Mouse (Mus musculus) ovary, adult 2 months (tissue): ENCODE results near the gene Olfr1122. TPM values are rescaled to one million over a fixed set of nuclear protein-coding genes. Genes with fewer than 3 reads are reported as not detected.

Experiments used
- polyA plus RNA-seq: library from polyadenylated mRNA; depleted of rRNA; stranded (reverse); fragments of >200 nt; gene quantifications from 2 replicates; pipeline ENCODE4 v1.2.3, GENCODE M21; 2012; rRNA removed

Gene Olfr1122
- not detected in 2 replicates for polyA plus RNA-seq

DNA sequence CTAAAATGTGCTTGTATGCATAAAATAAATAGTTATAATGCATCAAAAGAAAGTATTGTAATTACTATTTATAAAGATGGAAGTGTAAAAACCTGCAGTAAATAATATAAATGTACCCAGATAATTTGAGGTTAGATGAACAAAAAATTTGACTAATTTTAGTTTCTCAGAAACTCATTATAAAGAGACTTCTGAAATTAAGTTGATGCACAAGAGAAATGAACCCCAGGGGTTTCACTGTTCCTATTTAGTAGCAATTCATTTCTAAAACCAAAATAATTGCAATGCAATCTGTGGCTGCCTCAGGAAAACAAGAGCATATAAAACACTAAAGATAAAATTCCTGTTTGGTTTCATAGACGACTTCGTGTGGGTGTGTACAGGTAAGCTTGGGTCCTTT, at the start of gene Olfr1122:
Olfr1122 (plus strand) TSS at position 301 of the 400 bp plus-strand sequence.

DNA sequence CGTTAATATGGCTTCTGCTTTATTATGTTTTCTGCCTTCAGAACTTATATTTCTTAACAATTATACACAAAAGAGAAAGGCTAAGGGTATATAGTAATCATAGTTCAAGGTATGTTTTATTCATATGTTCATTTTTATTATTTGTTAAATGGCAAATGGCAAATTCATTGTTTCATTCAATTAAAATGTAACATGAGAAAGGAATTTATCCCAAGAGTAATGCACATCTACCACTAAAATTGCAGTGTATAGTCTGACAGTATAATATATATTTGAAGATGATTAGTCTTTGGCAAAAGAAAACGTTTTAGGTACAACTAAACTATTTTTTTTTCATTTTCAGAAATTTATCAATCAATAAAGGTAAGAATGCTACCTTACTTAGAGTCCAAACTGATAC, 31.1 kb upstream of the Olfr1122 start, which contains the start of gene Olfr1120:
Olfr1120 (plus strand) TSS at position 301 of the 400 bp plus-strand sequence.

DNA sequence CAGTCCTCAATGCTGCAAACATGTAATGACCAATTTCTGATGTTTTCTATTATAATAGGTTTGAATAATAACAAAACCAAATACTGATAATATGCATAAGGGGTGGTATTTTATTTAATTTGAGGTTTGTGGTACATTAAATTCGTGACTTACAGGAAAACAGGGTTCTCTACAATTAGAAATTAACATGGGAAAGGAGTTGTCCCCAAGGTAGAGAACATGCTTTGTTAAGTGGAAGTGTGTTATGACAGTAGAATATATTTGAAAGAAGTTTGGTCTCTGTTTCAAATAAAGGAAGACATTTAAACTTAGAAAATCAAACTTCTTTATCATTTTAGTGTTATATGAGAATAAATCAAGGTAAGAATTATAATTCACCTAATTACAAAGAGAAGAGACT, 16.1 kb upstream of the Olfr1122 start, which contains the start of gene Olfr1121:
Olfr1121 (plus strand) TSS at position 301 of the 400 bp plus-strand sequence.

DNA sequence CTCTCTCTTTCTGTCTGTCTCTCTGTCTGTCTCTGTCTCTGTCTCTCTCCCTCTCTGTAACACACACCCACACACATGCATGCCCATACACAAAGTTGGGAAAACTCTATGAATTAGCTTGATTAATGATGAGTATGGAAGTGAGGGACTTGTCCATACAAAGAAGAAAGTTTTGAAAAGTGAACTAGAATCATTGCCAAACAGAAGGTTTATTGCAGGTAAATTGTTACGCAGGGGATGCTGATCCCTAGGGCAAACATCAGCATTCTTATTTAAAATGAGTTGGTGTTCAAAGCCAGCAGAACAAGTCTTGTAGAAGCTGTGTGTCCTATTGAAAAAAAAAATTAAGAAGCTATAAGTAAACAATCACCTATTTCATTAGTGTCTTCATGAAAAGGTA, 30.7 kb downstream of the Olfr1122 start, which contains the start of gene Olfr1123:
Olfr1123 (plus strand) TSS at position 301 of the 400 bp plus-strand sequence.

DNA sequence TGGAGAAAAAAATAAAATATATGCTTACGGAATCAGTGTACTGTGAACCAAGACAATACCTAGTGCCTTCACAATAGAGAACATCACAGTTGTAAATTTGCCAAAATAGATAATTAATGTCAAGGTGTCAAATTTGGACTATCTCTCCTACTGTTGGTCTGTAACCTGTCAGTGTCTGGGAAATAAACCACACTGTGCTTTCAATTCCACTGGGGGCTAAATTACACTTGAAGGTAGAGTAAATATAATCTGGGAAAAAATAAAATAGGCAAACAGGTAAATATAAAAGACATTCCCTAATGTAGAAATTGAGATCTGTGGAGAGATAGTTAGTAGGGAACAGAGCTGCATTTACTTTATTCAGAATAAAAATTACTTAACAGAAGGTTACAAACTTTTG, 44.3 kb downstream of the Olfr1122 start, which contains the start of gene Olfr1124:
Olfr1124 (plus strand) TSS at position 301 of the 400 bp plus-strand sequence.

Other genes with a start within 250 kb of the Olfr1122 start
- not detected in 2 replicates for gene Olfr1110, start 245.5 kb upstream of the Olfr1122 start, polyA plus RNA-seq
- not detected in 2 replicates for gene Olfr1111, start 233.2 kb upstream of the Olfr1122 start, polyA plus RNA-seq
- gene Olfr1112, start 198.1 kb upstream of the Olfr1122 start, polyA plus RNA-seq = not detected in 2 replicates
- not detected in 2 replicates for gene Olfr1113, start 176.9 kb upstream of the Olfr1122 start, polyA plus RNA-seq
- gene Olfr1115, start 137.8 kb upstream of the Olfr1122 start, polyA plus RNA-seq = not detected in 2 replicates
- gene Olfr1116, start 118.3 kb upstream of the Olfr1122 start, polyA plus RNA-seq = not detected in 2 replicates
- gene Olfr1118, start 78.3 kb upstream of the Olfr1122 start, polyA plus RNA-seq = not detected in 2 replicates
- gene Olfr1120, start 31.0 kb upstream of the Olfr1122 start, polyA plus RNA-seq = not detected in 2 replicates
- gene Olfr1121, start 16.0 kb upstream of the Olfr1122 start, polyA plus RNA-seq = not detected in 2 replicates
- gene Olfr1123, start 30.8 kb downstream of the Olfr1122 start, polyA plus RNA-seq = not detected in 2 replicates
- not detected in 2 replicates for gene Olfr1124, start 44.4 kb downstream of the Olfr1122 start, polyA plus RNA-seq
- not detected in 2 replicates for gene Olfr1126, start 68.1 kb downstream of the Olfr1122 start, polyA plus RNA-seq
- not detected in 2 replicates for gene Pramel7, start 111.2 kb downstream of the Olfr1122 start, polyA plus RNA-seq
- not detected in 2 replicates for gene Pramel6, start 120.7 kb downstream of the Olfr1122 start, polyA plus RNA-seq
- not detected in 2 replicates for gene Olfr153, start 145.9 kb downstream of the Olfr1122 start, polyA plus RNA-seq
- not detected in 2 replicates for gene Olfr1128, start 159.7 kb downstream of the Olfr1122 start, polyA plus RNA-seq
- not detected in 2 replicates for gene Olfr1129, start 188.1 kb downstream of the Olfr1122 start, polyA plus RNA-seq
- gene Olfr1130, start 220.4 kb downstream of the Olfr1122 start, polyA plus RNA-seq = not detected in 2 replicates
- gene Olfr1131, start 241.3 kb downstream of the Olfr1122 start, polyA plus RNA-seq = not detected in 2 replicates